Comparison of ENCODE assay signal across 30 mouse cellular contexts in the genomic region with DNA sequence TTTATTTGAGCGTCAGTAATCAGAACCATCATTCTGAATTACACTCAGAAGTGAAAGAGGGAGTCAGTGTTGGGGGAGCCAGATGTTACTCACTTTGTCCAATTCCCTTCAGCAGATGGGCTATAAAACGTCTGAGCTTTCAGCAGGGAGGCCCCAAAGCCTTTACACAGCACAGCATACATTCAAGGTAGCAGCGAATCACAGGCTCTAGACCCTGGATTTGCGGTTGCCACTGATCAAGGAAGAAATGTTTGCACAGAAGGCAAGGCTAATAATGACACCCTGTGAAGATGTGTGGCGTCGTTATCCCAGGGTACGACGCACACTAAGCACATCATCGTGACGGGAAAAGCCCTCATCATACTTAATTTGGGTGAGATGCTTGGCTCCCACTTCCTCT.
DNase-seq lines count a peak whose midpoint lies in the region; ATAC-seq lines count a peak whose summit lies in the region.
"Had no signal": no experiment of that assay in that cellular context is flagged by ENCODE, and none has a peak within 500 bp of the region (broad histone marks: within the 10 kb centered on the region; RNA-seq: fewer than 3 reads in every experiment).

No protein-coding gene starts in this region.

- H3K9me3 ChIP-seq in heart, embryonic 12.5 days (replicated peaks) = no peaks in the 10 kb centered on the region
- no peaks in the 10 kb centered on the region for H3K9me3 ChIP-seq in midbrain, embryonic 12.5 days
- H3K9me3 ChIP-seq in midbrain, embryonic 15.5 days = no peaks in the 10 kb centered on the region
- H3K9me3 ChIP-seq: embryonic facial prominence, embryonic 10.5 days; embryonic facial prominence, embryonic 15.5 days; heart, embryonic 13.5 days; intestine, embryonic 15.5 days; liver, embryonic 15.5 days; lung, embryonic 15.5 days; midbrain, embryonic 10.5 days had no signal

- H3K4me1 ChIP-seq in heart, embryonic 12.5 days (replicated peaks) = no peaks in the 10 kb centered on the region
- no peaks in the 10 kb centered on the region for H3K4me1 ChIP-seq in midbrain, embryonic 12.5 days
- H3K4me1 ChIP-seq in midbrain, embryonic 15.5 days = no peaks in the 10 kb centered on the region
- H3K4me1 ChIP-seq: embryonic facial prominence, embryonic 10.5 days; embryonic facial prominence, embryonic 15.5 days; heart, embryonic 13.5 days; intestine, embryonic 15.5 days; liver, embryonic 15.5 days; lung, embryonic 15.5 days; midbrain, embryonic 10.5 days had no signal

- no peaks in the 10 kb centered on the region for H3K27me3 ChIP-seq in heart, embryonic 12.5 days (replicated peaks)
- H3K27me3 ChIP-seq in midbrain, embryonic 12.5 days = no peaks in the 10 kb centered on the region
- no peaks in the 10 kb centered on the region for H3K27me3 ChIP-seq in midbrain, embryonic 15.5 days (replicated peaks)
- H3K27me3 ChIP-seq: embryonic facial prominence, embryonic 15.5 days; heart, embryonic 13.5 days; intestine, embryonic 15.5 days; liver, embryonic 15.5 days; lung, embryonic 15.5 days had no signal

- no peak overlapping the region for H3K27ac ChIP-seq in heart, embryonic 12.5 days (ENCODE audit: poor library complexity, severe bottlenecking)
- no peak overlapping the region for H3K27ac ChIP-seq in midbrain, embryonic 12.5 days (replicated peaks)
- H3K27ac ChIP-seq in midbrain, embryonic 15.5 days = no peak overlapping the region
- H3K27ac ChIP-seq: embryonic facial prominence, embryonic 10.5 days; embryonic facial prominence, embryonic 15.5 days; gastrocnemius, adult 2 months; heart, adult 2 months; heart, embryonic 13.5 days; intestine, embryonic 15.5 days; kidney, postnatal 0 days; liver, embryonic 15.5 days; lung, embryonic 15.5 days; midbrain, embryonic 10.5 days had no signal

- H3K9ac ChIP-seq in heart, embryonic 12.5 days = no peak overlapping the region
- H3K9ac ChIP-seq in midbrain, embryonic 12.5 days (replicated peaks) = no peak overlapping the region
- no peak overlapping the region for H3K9ac ChIP-seq in midbrain, embryonic 15.5 days
- H3K9ac ChIP-seq: embryonic facial prominence, embryonic 15.5 days; heart, embryonic 13.5 days; intestine, embryonic 15.5 days; liver, embryonic 15.5 days; lung, embryonic 15.5 days had no signal

- DNase-seq in heart, adult 11 months = peak; percentile 83
- DNase-seq in hindlimb bud, embryonic 11.5 days (ENCODE audit: extremely low spot score, low read depth, low spot score) = peak; percentile 6
- DNase-seq in retina, postnatal 1 day = peak; percentile 40
- no peak for DNase-seq in cerebellum, postnatal 14 days
- no peak for DNase-seq in embryo, embryonic 11 days
- DNase-seq: adrenal gland, adult 8-10 months; cerebellum, adult 9-11 months; gastrocnemius, adult 2 months; gastrocnemius, postnatal 36 days; heart, adult 2 months; heart, postnatal 10 days; kidney, adult 8-10 months; kidney, postnatal 4 days; left cerebral cortex, postnatal 4 days; right cerebral cortex, postnatal 25 days; spleen, adult 18-20 months; thymus, postnatal 14 days had no signal

- no peak overlapping the region for H3K4me3 ChIP-seq in heart, embryonic 12.5 days
- H3K4me3 ChIP-seq in midbrain, embryonic 12.5 days = no peak overlapping the region
- H3K4me3 ChIP-seq in midbrain, embryonic 15.5 days = no peak overlapping the region
- H3K4me3 ChIP-seq: embryonic facial prominence, embryonic 10.5 days; embryonic facial prominence, embryonic 15.5 days; gastrocnemius, adult 2 months; heart, adult 2 months; heart, embryonic 13.5 days; intestine, embryonic 15.5 days; liver, embryonic 15.5 days; lung, embryonic 15.5 days; midbrain, embryonic 10.5 days had no signal

- H3K36me3 ChIP-seq in heart, embryonic 12.5 days = no peaks in the 10 kb centered on the region
- no peaks in the 10 kb centered on the region for H3K36me3 ChIP-seq in midbrain, embryonic 12.5 days
- H3K36me3 ChIP-seq in midbrain, embryonic 15.5 days (replicated peaks) = no peaks in the 10 kb centered on the region
- H3K36me3 ChIP-seq: embryonic facial prominence, embryonic 10.5 days; embryonic facial prominence, embryonic 15.5 days; G1E; heart, embryonic 13.5 days; intestine, embryonic 15.5 days; liver, embryonic 15.5 days; lung, embryonic 15.5 days; midbrain, embryonic 10.5 days had no signal

- no peak overlapping the region for H3K4me2 ChIP-seq in heart, embryonic 12.5 days
- no peak overlapping the region for H3K4me2 ChIP-seq in midbrain, embryonic 12.5 days (replicated peaks)
- no peak overlapping the region for H3K4me2 ChIP-seq in midbrain, embryonic 15.5 days
- H3K4me2 ChIP-seq: embryonic facial prominence, embryonic 15.5 days; heart, embryonic 13.5 days; intestine, embryonic 15.5 days; liver, embryonic 15.5 days; lung, embryonic 15.5 days had no signal

- 84% methylated on average over 10 of the region's 10 CpGs for WGBS in heart, embryonic 12.5 days
- WGBS in midbrain, embryonic 12.5 days = 82% methylated on average over 10 of the region's 10 CpGs
- WGBS in midbrain, embryonic 15.5 days = 68% methylated on average over 10 of the region's 10 CpGs

- no peak for ATAC-seq in heart, embryonic 12.5 days (ENCODE audit: insufficient number of reproducible peaks, low FRiP score)
- ATAC-seq in midbrain, embryonic 12.5 days (ENCODE audit: low FRiP score, low read depth) = 0 out of 2 replicates have a peak, but pooled peaks have one; percentile 18
- no peak for ATAC-seq in midbrain, embryonic 15.5 days (replicated peaks)
- ATAC-seq: forebrain, embryonic 14.5 days; intestine, embryonic 15.5 days had no signal

Comparison
In these comparisons a context has a peak if more than half of its experiments do, and no peak if none do; other contexts are left out.
1. DNase-seq: peak in heart, adult 11 months (single experiment), hindlimb bud, embryonic 11.5 days (single experiment) and retina, postnatal 1 day (single experiment); none in cerebellum, postnatal 14 days (0 of 2) and embryo, embryonic 11 days (single experiment).